Mouse (Mus musculus) CD4-positive, CD25-positive, alpha-beta regulatory T cell, adult 4 months (primary cell): Measurements from ENCODE around the gene Gm10198. TPM values are rescaled to one million over a fixed set of nuclear protein-coding genes. Genes with fewer than 3 reads are reported as not detected.

Experiments
- ATAC-seq: one replicate; pipeline ENCODE4 v1.8.0; 2017
- polyA plus RNA-seq, 2 experiments: library from polyadenylated mRNA; unstranded; fragments of 100-300 nt; shearing (Covaris generic); gene quantifications; one replicate each; pipeline ENCODE4 v1.2.1; 2017

Gm10198 gene
- not detected for polyA plus RNA-seq

DNA sequence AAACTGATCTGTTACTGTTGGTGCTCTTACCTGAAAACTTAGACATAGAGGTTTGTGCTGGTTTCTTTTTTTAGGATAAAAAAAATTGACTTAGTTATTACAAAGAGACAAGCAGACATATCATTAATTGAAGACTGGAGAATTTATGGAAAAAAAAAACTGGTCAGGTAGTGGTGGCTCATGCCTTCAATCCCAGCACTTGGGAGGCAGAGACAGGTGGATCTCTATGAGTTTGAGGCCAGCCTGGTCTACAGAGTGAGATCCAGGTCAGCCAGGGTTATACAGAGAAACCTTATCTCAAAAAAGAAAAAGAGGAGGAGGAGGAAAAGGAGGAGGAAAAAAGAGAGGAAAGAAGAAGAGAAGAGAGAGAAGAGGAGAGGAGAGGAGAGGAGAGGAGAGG, at the start of gene Gm10198:
Gm10198 (plus strand) TSS at position 301 of the 400 bp plus-strand sequence.
- no peak for ATAC-seq

DNA sequence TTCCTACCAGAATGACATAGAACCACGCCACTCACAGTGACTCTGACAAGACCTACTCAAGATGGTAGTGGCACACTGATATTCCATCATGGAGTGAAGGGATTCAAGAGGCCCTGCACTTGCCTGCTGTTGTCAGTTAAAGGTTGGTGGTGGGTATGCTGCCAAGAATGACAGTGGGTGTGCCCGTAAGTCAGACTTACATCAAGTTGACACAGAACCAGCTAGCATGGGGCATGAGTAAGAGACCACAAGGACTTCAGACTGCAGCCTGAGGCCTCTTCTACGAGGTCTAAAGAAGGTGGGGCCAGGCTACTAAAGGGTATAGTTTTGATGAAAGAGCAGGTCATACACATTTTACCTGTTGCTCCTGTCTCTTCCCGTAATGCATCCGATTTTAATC, 47.3 kb upstream of the Gm10198 start:
- ATAC-seq: no peak

- ATAC-seq: no peak
Measured at GRCm38 (mm10) chr13:111552769-111553168, 39.8 kb upstream of the Gm10198 start.

DNA sequence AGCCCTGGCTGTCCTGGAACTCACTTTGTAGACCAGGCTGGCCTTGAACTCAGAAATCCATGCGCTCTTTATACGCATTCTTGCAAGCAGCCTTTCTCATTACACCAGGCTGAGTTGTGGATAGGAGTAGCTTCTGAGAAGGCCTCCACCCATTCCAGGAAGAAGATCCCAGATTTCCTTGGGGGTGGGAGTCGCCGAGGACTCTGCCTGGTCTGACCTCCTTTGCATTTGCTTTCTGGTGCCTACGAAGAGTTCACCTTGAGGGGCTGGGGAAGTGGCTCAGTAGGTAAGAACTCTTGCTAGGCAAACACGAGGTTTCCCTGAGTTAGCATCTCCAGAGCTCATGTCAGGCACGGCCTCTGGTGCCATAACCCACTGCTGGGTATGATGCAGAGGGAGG, 39.4 kb upstream of the Gm10198 start:
- ATAC-seq: no peak

GRCm38 (mm10) chr13:111553941-111554340, 38.6 kb upstream of the Gm10198 start:
- ATAC-seq: no peak

- no peak for ATAC-seq
Measured at GRCm38 (mm10) chr13:111555333-111555732, 37.3 kb upstream of the Gm10198 start.

GRCm38 (mm10) chr13:111556375-111556774, 36.2 kb upstream of the Gm10198 start:
- no peak for ATAC-seq

GRCm38 (mm10) chr13:111560152-111560551, 32.4 kb upstream of the Gm10198 start:
- ATAC-seq: no peak

GRCm38 (mm10) chr13:111562595-111562994, 30.0 kb upstream of the Gm10198 start:
- no peak for ATAC-seq

DNA sequence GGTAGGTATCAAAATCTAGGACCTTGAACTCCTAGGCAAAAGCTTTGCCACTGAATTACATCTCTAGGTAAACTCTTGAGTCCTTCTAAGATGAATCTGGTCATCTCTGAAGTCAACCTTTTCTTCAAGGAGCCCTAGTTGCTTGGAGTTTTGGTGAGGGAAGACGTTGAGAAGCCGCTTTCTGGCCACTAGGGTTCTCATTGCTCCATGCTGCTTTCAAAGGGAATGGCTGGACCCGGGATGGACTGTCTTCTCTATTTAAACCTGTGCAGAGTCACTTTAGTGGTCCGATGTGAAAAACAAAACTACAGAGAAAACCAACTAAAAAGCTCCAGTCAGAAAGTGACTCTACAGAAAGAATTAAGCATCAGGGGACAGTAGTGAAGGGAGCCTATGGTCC, 18.4 kb upstream of the Gm10198 start:
- ATAC-seq: no peak

GRCm38 (mm10) chr13:111577177-111577576, 15.4 kb upstream of the Gm10198 start:
- no peak for ATAC-seq

- no peak for ATAC-seq
Measured at GRCm38 (mm10) chr13:111580054-111580453, 12.5 kb upstream of the Gm10198 start.

DNA sequence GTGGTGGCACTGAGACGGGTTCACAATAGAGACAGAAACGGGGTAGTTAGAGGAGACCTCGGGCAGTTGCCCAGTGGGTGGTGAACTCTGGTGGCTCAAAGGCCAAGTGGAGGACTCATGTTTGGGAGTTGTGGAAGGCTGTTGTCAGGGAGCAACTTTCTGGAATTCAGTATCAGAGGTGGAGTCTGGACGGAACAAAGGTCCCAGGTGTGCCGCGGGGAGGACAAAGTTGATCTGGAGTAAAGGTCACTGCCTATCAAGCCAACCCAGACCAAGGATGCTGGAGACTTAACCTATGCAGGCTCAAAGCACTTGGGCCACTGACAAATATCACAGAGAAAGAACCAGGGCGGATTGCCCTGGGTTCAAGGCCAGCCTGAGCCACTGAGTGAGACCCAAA, 5.5 kb downstream of the Gm10198 start:
- ATAC-seq: no peak

- ATAC-seq: no peak
Measured at GRCm38 (mm10) chr13:111601383-111601782, 8.8 kb downstream of the Gm10198 start.

GRCm38 (mm10) chr13:111604826-111605225, 12.2 kb downstream of the Gm10198 start:
- no peak for ATAC-seq

GRCm38 (mm10) chr13:111616168-111617125, 23.9 kb downstream of the Gm10198 start:
- ATAC-seq: no peak

- no peak for ATAC-seq
Measured at GRCm38 (mm10) chr13:111620433-111620832, 27.8 kb downstream of the Gm10198 start.

- no peak for ATAC-seq
Measured at GRCm38 (mm10) chr13:111622425-111622824, 29.8 kb downstream of the Gm10198 start.

- no peak for ATAC-seq
Measured at GRCm38 (mm10) chr13:111623112-111623511, 30.5 kb downstream of the Gm10198 start.

DNA sequence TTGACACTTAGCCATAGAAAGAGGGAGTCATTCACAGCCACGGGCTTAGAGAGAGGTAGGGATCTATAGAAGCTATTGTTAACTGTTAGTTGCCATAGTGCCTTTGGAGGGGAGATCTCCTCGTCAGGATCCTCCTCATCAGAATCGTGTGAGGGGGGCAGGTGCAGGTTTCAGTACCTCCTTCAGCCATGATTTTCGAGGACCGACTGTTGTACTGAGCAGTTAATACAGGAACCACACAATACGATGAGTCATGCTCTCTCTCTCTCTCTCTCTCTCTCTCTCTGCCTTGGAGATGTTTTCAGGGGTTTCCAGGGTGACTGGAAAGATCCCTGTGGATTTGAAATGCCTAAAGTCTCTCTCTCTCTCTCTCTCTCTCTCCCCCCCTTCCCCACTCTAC, 31.5 kb downstream of the Gm10198 start:
- ATAC-seq: no peak

- ATAC-seq: peak; percentile 69
Measured at GRCm38 (mm10) chr13:111634163-111635160, 41.9 kb downstream of the Gm10198 start.

GRCm38 (mm10) chr13:111640319-111640718, 47.7 kb downstream of the Gm10198 start:
- ATAC-seq: no peak
